Mouse (Mus musculus) central nervous system, embryonic 14 days (tissue): ENCODE results near the gene Gm11111. TPM values are rescaled to one million over a fixed set of nuclear protein-coding genes. Genes with fewer than 3 reads are reported as not detected.

Source experiments
- polyA plus RNA-seq: library from polyadenylated mRNA; depleted of rRNA; stranded (reverse); fragments of >200 nt; gene quantifications from 2 replicates; pipeline ENCODE4 v1.2.3, GENCODE M21; 2012; rRNA removed

The Gm11111 gene
- polyA plus RNA-seq, result not detected in 2 replicates

GRCm38 (mm10) chr5:98552395-98552794, at the start of gene Gm11111:
Gene Gm11111, plus strand, starts transcription at chr5:98552695.

Other genes starting within 250 kb of the Gm11111 start
- 0.72 and 1.0 TPM in 2 replicates for gene Cfap299, start 223.4 kb upstream of the Gm11111 start, polyA plus RNA-seq